Mouse (Mus musculus): ENCODE data around the gene Vamp2.
A peak's percentile ranks its signal among the peaks of the same experiment; 100 is the strongest.

Vamp2 gene

GRCm38 (mm10) chr11:69088103-69088855 lies at the start of gene Vamp2:
TSS of gene Vamp2 (plus strand) at chr11:69088490.
- DNase-seq: peak; percentile 94 to 97

GRCm38 (mm10) chr11:69045531-69046394 lies 42.5 kb upstream of the Vamp2 start, which contains the start of gene Aurkb:
TSS of gene Aurkb (plus strand) at chr11:69045647.
- peak; percentile 70 to 76 for DNase-seq

GRCm38 (mm10) chr11:69046395-69046774 lies 41.9 kb upstream of the Vamp2 start:
- DNase-seq: no peak

- DNase-seq: no peak
These were observed 40.7 kb upstream of the Vamp2 start for GRCm38 (mm10) chr11:69047592-69047991.

- DNase-seq: no peak
These were observed 40.1 kb upstream of the Vamp2 start for GRCm38 (mm10) chr11:69048151-69048550.

GRCm38 (mm10) chr11:69050748-69051147 lies 37.5 kb upstream of the Vamp2 start:
- no peak for DNase-seq

GRCm38 (mm10) chr11:69051771-69052170 lies 36.5 kb upstream of the Vamp2 start:
- DNase-seq: no peak

- DNase-seq: no peak
These were observed 35.4 kb upstream of the Vamp2 start for GRCm38 (mm10) chr11:69052824-69053421.

GRCm38 (mm10) chr11:69053848-69054247 lies 34.4 kb upstream of the Vamp2 start:
- no peak for DNase-seq

GRCm38 (mm10) chr11:69058265-69058664 lies 30.0 kb upstream of the Vamp2 start:
- no peak for DNase-seq

GRCm38 (mm10) chr11:69058729-69059356 lies 29.4 kb upstream of the Vamp2 start:
- DNase-seq: peak; percentile 13 to 34

- peak; percentile 92 to 95 for DNase-seq
These were observed 28.8 kb upstream of the Vamp2 start, which contains the start of gene Borcs6 for GRCm38 (mm10) chr11:69059357-69059974. TSS of gene Borcs6 (plus strand) at chr11:69059717.

- peak in 1 of 2 experiments; percentile 60 for DNase-seq
These were observed 28.3 kb upstream of the Vamp2 start for GRCm38 (mm10) chr11:69059975-69060411.

GRCm38 (mm10) chr11:69060448-69061254 lies 27.6 kb upstream of the Vamp2 start:
- peak in 1 of 2 experiments; percentile 43 for DNase-seq

- peak in 1 of 2 experiments; percentile 31 for DNase-seq
These were observed 26.9 kb upstream of the Vamp2 start for GRCm38 (mm10) chr11:69061255-69061912.

- peak; percentile 78 to 86 for DNase-seq
These were observed 26.0 kb upstream of the Vamp2 start for GRCm38 (mm10) chr11:69062194-69062760.

GRCm38 (mm10) chr11:69062761-69063224 lies 25.5 kb upstream of the Vamp2 start:
- peak; percentile 91 to 99 for DNase-seq

- peak; percentile 78 to 82 for DNase-seq
These were observed 24.7 kb upstream of the Vamp2 start for GRCm38 (mm10) chr11:69063413-69064201.
